Mouse (Mus musculus) gonadal fat pad, adult 2 months (tissue): ENCODE measurements at regions not wholly inside any gene's neighbourhood (a gene's known extent, or its start where the extent isn't known, plus 50 kb on each side); places are given as distances from the start of the nearest gene placed in this dataset.

Experiments used
- DNase-seq: peaks from one replicate; pipeline ENCODE4 v3.0.0-alpha.2; 2012; ENCODE audit warnings: low read depth

GRCm38 (mm10) chr4:4920256-4920655, 127.1 kb upstream of the Impad1 start:
- DNase-seq: no peak

GRCm38 (mm10) chr4:4875257-4875656, 82.1 kb upstream of the Impad1 start:
- DNase-seq: no peak

- no peak for DNase-seq
These were observed 65.2 kb upstream of the Impad1 start for GRCm38 (mm10) chr4:4858345-4858744.
